Mouse (Mus musculus) CH12.LX (cell line): Measurements from ENCODE around the gene Gins1. TPM values are rescaled to one million over a fixed set of nuclear protein-coding genes. Genes with fewer than 3 reads are reported as not detected.

Experiments used
- DNase-seq: peaks from one replicate; pipeline ENCODE4 v3.0.0-alpha.2; 2013; ENCODE audit errors: extremely low read depth
- H3K27ac ChIP-seq: 2 replicates; pipeline ENCODE4 v1.5.1; 2012; ENCODE audit warnings: low read depth, mild to moderate bottlenecking, control low read depth, moderate library complexity; ENCODE audit not compliant: insufficient read depth
- H3K27me3 ChIP-seq: replicated peaks from 2 replicates; pipeline ENCODE3; 2012; ENCODE audit warnings: inconsistent platforms
- H3K36me3 ChIP-seq, 2 experiments: replicated peaks in 1 of 2; 2 replicates each; pipeline versions ENCODE3 to v1.6.1; 2012; ENCODE audit warnings: inconsistent platforms in 1 of 2, low read length in 1 of 2, mild to moderate bottlenecking in 1 of 2, mixed read lengths in 1 of 2, moderate library complexity in 1 of 2; ENCODE audit not compliant: control insufficient read depth in 1 of 2, insufficient read depth in 1 of 2
- H3K4me1 ChIP-seq, 2 experiments: 2 replicates each; pipeline ENCODE4 v1.6.1; 2012; ENCODE audit warnings: inconsistent platforms in 1 of 2, moderate library complexity in 1 of 2; ENCODE audit not compliant: insufficient read depth in 2 of 2, control insufficient read depth in 1 of 2
- H3K4me2 ChIP-seq: 2 replicates; pipeline ENCODE4 v1.6.1; 2012; ENCODE audit warnings: low read depth, mild to moderate bottlenecking, control low read depth; ENCODE audit not compliant: poor library complexity, insufficient read depth, severe bottlenecking
- H3K4me3 ChIP-seq, 3 experiments: fragments of 150-350 bp in 1 of 3; sonication (generic) in 1 of 3; replicated peaks in 1 of 3; 2 replicates each; pipeline versions ENCODE3 to v1.5.1; 2011 to 2012; ENCODE audit warnings: low read depth in 2 of 3, low read length in 2 of 3, mild to moderate bottlenecking in 2 of 3, moderate library complexity in 2 of 3, control low read depth in 1 of 3, improper control_type of control experiment in 1 of 3, inconsistent platforms in 1 of 3, mixed read lengths in 1 of 3; ENCODE audit not compliant: poor library complexity in 1 of 3
- H3K79me2 ChIP-seq: replicated peaks from 2 replicates; pipeline ENCODE4 v1.6.1; 2012; ENCODE audit warnings: mild to moderate bottlenecking, moderate library complexity; ENCODE audit not compliant: control insufficient read depth, poor library complexity, insufficient read depth, severe bottlenecking; ENCODE audit errors: extremely low read depth
- H3K9ac ChIP-seq: 2 replicates; pipeline ENCODE4 v1.6.1; 2012; ENCODE audit warnings: low read depth, mild to moderate bottlenecking, control low read depth, moderate library complexity; ENCODE audit not compliant: insufficient read depth
- H3K9me3 ChIP-seq: replicated peaks from 2 replicates; pipeline ENCODE3; 2012; ENCODE audit warnings: low read length, inconsistent platforms, mixed read lengths
- BHLHE40 ChIP-seq: IDR thresholded peaks from 2 replicates; pipeline ENCODE4 v1.6.1; 2011; ENCODE audit warnings: mild to moderate bottlenecking, low read depth, low read length, improper control_type of control experiment
- CHD1 ChIP-seq: IDR thresholded peaks from 2 replicates; pipeline ENCODE4 v1.6.1; 2012; ENCODE audit warnings: low read depth, low read length, improper control_type of control experiment, inconsistent platforms
- E2F4 ChIP-seq: IDR thresholded peaks from 2 replicates; pipeline ENCODE4 v1.6.1; 2011; ENCODE audit warnings: low read depth, low read length, improper control_type of control experiment; ENCODE audit not compliant: insufficient replicate concordance
- ELF1 ChIP-seq: IDR thresholded peaks from 2 replicates; pipeline ENCODE4 v1.6.1; 2014; ENCODE audit warnings: low read depth, mild to moderate bottlenecking, inconsistent platforms, low read length, improper control_type of control experiment
- EP300 ChIP-seq: IDR thresholded peaks from 2 replicates; pipeline ENCODE4 v1.6.1; 2011; ENCODE audit warnings: low read length, improper control_type of control experiment
- ETS1 ChIP-seq: conservative IDR thresholded peaks from 2 replicates; pipeline ENCODE4 v1.6.1; 2012; ENCODE audit warnings: low read depth, mild to moderate bottlenecking, inconsistent platforms, low read length, improper control_type of control experiment, moderate library complexity
- HCFC1 ChIP-seq: IDR thresholded peaks from 2 replicates; pipeline ENCODE4 v1.6.1; 2012; ENCODE audit warnings: low read depth, mild to moderate bottlenecking, inconsistent platforms, low read length, improper control_type of control experiment
- IRF4 ChIP-seq: IDR thresholded peaks from 2 replicates; pipeline ENCODE4 v1.6.1; 2014; ENCODE audit warnings: low read depth, mild to moderate bottlenecking, inconsistent platforms, low read length, improper control_type of control experiment
- JUND ChIP-seq: conservative IDR thresholded peaks from 2 replicates; pipeline ENCODE4 v1.6.1; 2011; ENCODE audit warnings: low read depth, low read length, improper control_type of control experiment
- KAT2A ChIP-seq: IDR thresholded peaks from 2 replicates; pipeline ENCODE4 v1.6.1; 2012; ENCODE audit warnings: low read length, improper control_type of control experiment, inconsistent platforms; ENCODE audit not compliant: insufficient replicate concordance
- MAFK ChIP-seq: IDR thresholded peaks from 2 replicates; pipeline ENCODE4 v1.6.1; 2011; ENCODE audit warnings: low read length, improper control_type of control experiment; ENCODE audit not compliant: insufficient replicate concordance
- MAX ChIP-seq: IDR thresholded peaks from 2 replicates; pipeline ENCODE4 v1.6.1; 2011; ENCODE audit warnings: low read length, improper control_type of control experiment
- MAZ ChIP-seq: IDR thresholded peaks from 2 replicates; pipeline ENCODE4 v1.6.1; 2012; ENCODE audit warnings: low read depth, mild to moderate bottlenecking, inconsistent platforms, low read length, improper control_type of control experiment, moderate library complexity
- MXI1 ChIP-seq: IDR thresholded peaks from 2 replicates; pipeline ENCODE4 v1.6.1; 2011; ENCODE audit warnings: mild to moderate bottlenecking, low read depth, low read length, improper control_type of control experiment
- MYC ChIP-seq: IDR thresholded peaks from 2 replicates; pipeline ENCODE4 v1.6.1; 2011; ENCODE audit warnings: low read depth, mild to moderate bottlenecking, improper control_type of control experiment, low read length
- NELFE ChIP-seq: IDR thresholded peaks from 2 replicates; pipeline ENCODE4 v1.6.1; 2011; ENCODE audit warnings: low read depth, low read length, improper control_type of control experiment
- NRF1 ChIP-seq: IDR thresholded peaks from 2 replicates; pipeline ENCODE4 v1.6.1; 2014; ENCODE audit warnings: low read depth, mild to moderate bottlenecking, inconsistent platforms, low read length, improper control_type of control experiment, moderate library complexity
- POLR2A ChIP-seq: IDR thresholded peaks from 2 replicates; pipeline ENCODE4 v1.6.1; 2011; ENCODE audit warnings: low read depth, mild to moderate bottlenecking, improper control_type of control experiment, low read length
- POLR2AphosphoS2 ChIP-seq: IDR thresholded peaks from 2 replicates; pipeline ENCODE4 v1.6.1; 2011; ENCODE audit warnings: low read depth, low read length, improper control_type of control experiment
- SIN3A ChIP-seq: IDR thresholded peaks from 2 replicates; pipeline ENCODE4 v1.6.1; 2012; ENCODE audit warnings: low read length, improper control_type of control experiment, inconsistent platforms
- TBP ChIP-seq: conservative IDR thresholded peaks from 2 replicates; pipeline ENCODE4 v1.6.1; 2011; ENCODE audit warnings: low read depth, low read length, improper control_type of control experiment
- TCF12 ChIP-seq: IDR thresholded peaks from 2 replicates; pipeline ENCODE4 v1.6.1; 2014; ENCODE audit warnings: low read depth, mild to moderate bottlenecking, inconsistent platforms, low read length, improper control_type of control experiment
- ZKSCAN1 ChIP-seq: IDR thresholded peaks from 2 replicates; pipeline ENCODE4 v1.6.1; 2012; ENCODE audit warnings: low read depth, inconsistent platforms, low read length, improper control_type of control experiment, borderline replicate concordance
- ZMIZ1 ChIP-seq: IDR thresholded peaks from 2 replicates; pipeline ENCODE4 v1.6.1; 2012; ENCODE audit warnings: low read depth, mild to moderate bottlenecking, inconsistent platforms, low read length, improper control_type of control experiment
- ZNF384 ChIP-seq: IDR thresholded peaks from 2 replicates; pipeline ENCODE4 v1.6.1; 2012; ENCODE audit warnings: low read depth, low read length, improper control_type of control experiment, inconsistent platforms
- dilution Hi-C: fragments of 300-500 bp; cut with MboI; formaldehyde crosslinking; loops from 2 replicates; pipeline ENCODE4 v1.14.3; 2020; ENCODE audit warnings: low sequenced_read_pairs; ENCODE audit not compliant: extremely low pct_unique_long_range_greater_than_20kb, extremely low pct_ligation_motif_present
- in situ Hi-C: fragments of 300-500 bp; cut with MboI; formaldehyde crosslinking; loops from 3 replicates; pipeline ENCODE4 v1.14.3; 2019; ENCODE audit warnings: low sequenced_read_pairs, low pct_ligation_motif_present, low pct_unique_long_range_greater_than_20kb, mixed read lengths
- polyA plus RNA-seq: library from polyadenylated mRNA; unstranded; fragments of >175 nt; gene quantifications from 2 replicates; pipeline ENCODE4 v1.2.1, GENCODE M21; 2012; ENCODE audit warnings: low read depth; ENCODE audit not compliant: insufficient read length
- total RNA-seq, 2 experiments: library from RNA; depleted of rRNA; stranded (reverse); fragments of 300-350 nt in 1 of 2; fragments of >200 nt in 1 of 2; gene quantifications; 2 replicates each; pipeline ENCODE4 v1.2.3; 2012 to 2014

Gins1 gene
- total and polyA plus RNA-seq, 3 experiments, result 41.4 to 76.7 (median 65.9) TPM

DNA sequence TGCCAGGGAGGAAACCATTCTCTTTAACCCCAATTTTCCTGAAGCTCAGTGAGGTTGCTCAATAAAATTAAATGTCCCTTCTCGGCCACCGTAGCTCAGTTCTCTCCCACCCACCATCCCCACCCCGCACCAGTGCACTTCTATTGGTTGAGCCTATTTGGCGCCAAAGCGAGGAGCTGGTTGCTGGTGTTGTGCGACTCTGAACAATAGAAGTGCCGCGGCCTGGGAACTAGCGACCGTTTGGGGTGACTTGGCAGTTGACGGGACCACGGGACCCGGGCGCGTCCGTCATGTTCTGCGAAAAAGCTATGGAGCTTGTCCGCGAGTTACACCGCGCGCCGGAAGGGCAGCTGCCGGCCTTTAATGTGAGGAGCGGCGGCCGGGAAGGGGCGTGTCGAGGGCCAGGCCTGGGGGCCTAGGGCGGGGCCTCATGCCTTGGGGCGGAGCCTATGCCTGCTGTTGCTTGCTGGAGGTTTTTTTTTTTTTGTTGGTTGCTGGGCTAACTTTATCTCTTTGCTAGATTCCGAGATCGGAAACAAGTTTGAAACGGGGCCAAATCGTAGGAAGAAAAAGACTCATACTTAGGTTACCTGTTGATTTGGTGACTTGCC, 4.3 kb downstream of the Gins1 start:
- H3K36me3 ChIP-seq, result peaks cover 0 to 6% of the 10 kb centered on the region in 2 experiments
- H3K4me1 ChIP-seq, result peaks cover 3 to 25% of the 10 kb centered on the region in 2 experiments; a peak in 3 of 4 replicates
- in situ Hi-C loops (loop anchor here (5.0 kb wide), 1 partner anchor 47 kb away; no protein-coding TSS in a partner anchor), dilution Hi-C loops (no loop called here)
- peak; percentile 96 for DNase-seq
- H3K9me3 ChIP-seq, result no peaks in the 10 kb centered on the region
- peak overlapping the region; percentile 84 for H3K27ac ChIP-seq
- H3K79me2 ChIP-seq, result peaks cover 20% of the 10 kb centered on the region
- H3K4me3 ChIP-seq, result peak overlapping the region; percentile 67 to 84 (median 71)
- TF ChIP-seq E2F4 (peak; percentile 93; the same call in 1 of the 2 replicates), ZKSCAN1 (no peak), NRF1 (0 out of 2 replicates have a peak, but pooled peaks have one; percentile 9), MXI1 (peak; percentile 73), NELFE (peak; percentile 72), SIN3A (peak; percentile 59), KAT2A (peak; percentile 55; the same call in 1 of the 2 replicates), TBP (peak; percentile 71; the same call in 1 of the 2 replicates), TCF12 (peak; percentile 51; the same call in 1 of the 2 replicates), BHLHE40 (no peak), ELF1 (peak; percentile 46), ETS1 (no peak; the same call in 1 of the 2 replicates), JUND (no peak), HCFC1 (peak; percentile 72), ZNF384 (peak; percentile 97), POLR2A (peak; percentile 81)
- peak overlapping the region; percentile 93 for H3K4me2 ChIP-seq
- no peaks in the 10 kb centered on the region for H3K27me3 ChIP-seq
- H3K9ac ChIP-seq, result peak overlapping the region; percentile 99

DNA sequence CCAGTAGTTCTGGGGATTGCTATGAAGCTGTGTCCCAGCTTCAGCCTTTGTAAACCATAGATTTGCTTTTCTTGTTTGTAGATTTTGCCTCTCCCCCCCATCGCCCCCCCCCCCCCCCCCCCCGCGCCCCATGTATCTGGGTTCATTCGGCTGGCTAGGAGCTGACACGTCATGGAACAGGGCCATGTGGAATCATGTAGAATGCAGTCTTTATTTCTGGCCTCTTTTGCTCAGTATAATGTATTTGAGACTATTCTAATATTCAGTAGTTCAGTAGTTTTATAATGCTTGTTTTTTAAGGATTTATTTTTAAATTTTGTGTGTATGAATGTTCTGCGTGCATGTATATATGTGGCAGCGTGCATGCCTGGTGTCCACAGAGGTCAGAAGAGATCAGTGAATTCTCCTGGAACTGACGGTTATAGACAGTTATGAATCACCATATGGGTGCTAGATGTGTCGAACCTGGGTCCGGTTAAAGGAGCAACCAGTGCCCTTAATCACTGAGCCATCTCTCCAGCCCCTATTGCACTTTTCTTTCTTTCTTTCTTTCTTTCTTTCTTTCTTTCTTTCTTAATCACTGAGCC, 5.2 kb downstream of the Gins1 start:
- dilution Hi-C loops, result no loop called here
- peak; percentile 52 for DNase-seq
- Histone ChIP-seq H3K27me3 (no peaks in the 10 kb centered on the region), H3K9ac (peak overlapping the region; percentile 99), H3K36me3 (peaks cover 0 to 6% of the 10 kb centered on the region in 2 experiments), H3K4me2 (peak overlapping the region; percentile 93), H3K4me3 (peak overlapping the region; percentile 67 to 84 (median 71)), H3K27ac (peak overlapping the region; percentile 73), H3K4me1 (peaks cover 3 to 30% of the 10 kb centered on the region in 2 experiments; a peak in 3 of 4 replicates), H3K9me3 (no peaks in the 10 kb centered on the region), H3K79me2 (peaks cover 20% of the 10 kb centered on the region)
- TF ChIP-seq MAX, result peak; percentile 66; the same call in 1 of the 2 replicates
- no peak for TF ChIP-seq ZNF384
- 0 out of 2 replicates have a peak, but pooled peaks have one; percentile 14 for TF ChIP-seq CHD1
- no peak for TF ChIP-seq POLR2AphosphoS2
- no peak for TF ChIP-seq MAFK
- peak; percentile 93 for TF ChIP-seq MYC
- 0 out of 2 replicates have a peak, but pooled peaks have one; percentile 18 for TF ChIP-seq TBP
- TF ChIP-seq IRF4, result no peak
- TF ChIP-seq EP300, result no peak; the same call in 1 of the 2 replicates
- TF ChIP-seq SIN3A, result peak; percentile 46; the same call in 1 of the 2 replicates
- peak; percentile 52; the same call in 1 of the 2 replicates for TF ChIP-seq MAZ
- TF ChIP-seq MXI1, result peak; percentile 52; the same call in 1 of the 2 replicates
- peak; percentile 45; the same call in 1 of the 2 replicates for TF ChIP-seq ZMIZ1
- TF ChIP-seq, all 38 proteins: peak for 8
- in situ Hi-C loops, result no loop called here
